Mouse (Mus musculus) embryonic facial prominence, embryonic 14.5 days (tissue): ENCODE data around the gene Cfap69. TPM values are rescaled to one million over a fixed set of nuclear protein-coding genes. Genes with fewer than 3 reads are reported as not detected.

Experiments
- ATAC-seq: fragments of 200-750 bp; cut with Nextera tagmentation; 2 replicates; pipeline ENCODE4 v1.8.0; 2017; ENCODE audit warnings: low read depth, moderate number of reproducible peaks, moderate TSS enrichment
- DNase-seq: peaks from one replicate; pipeline ENCODE4 v3.0.0-alpha.2; 2015; ENCODE audit warnings: low spot score
- H3K27ac ChIP-seq: fragments of 300-500 bp; sonication (generic); replicated peaks from 2 replicates; pipeline ENCODE4 v1.5.1; 2014; ENCODE audit warnings: low read depth, mild to moderate bottlenecking, low read length, moderate library complexity
- H3K27me3 ChIP-seq: fragments of 300-500 bp; sonication (generic); replicated peaks from 2 replicates; pipeline ENCODE4 v1.6.1; 2014; ENCODE audit warnings: low read length; ENCODE audit not compliant: control insufficient read depth, insufficient read depth
- H3K36me3 ChIP-seq: fragments of 300-500 bp; sonication (generic); 2 replicates; pipeline ENCODE4 v1.6.1; 2014; ENCODE audit warnings: low read length, mixed read lengths; ENCODE audit not compliant: control insufficient read depth, insufficient read depth
- H3K4me1 ChIP-seq: fragments of 300-500 bp; sonication (generic); 2 replicates; pipeline ENCODE4 v1.6.1; 2014; ENCODE audit warnings: antibody characterized with exemption, low read length; ENCODE audit not compliant: control insufficient read depth, insufficient read depth
- H3K4me2 ChIP-seq: fragments of 300-500 bp; sonication (generic); 2 replicates; pipeline ENCODE4 v1.6.1; 2014; ENCODE audit warnings: low read depth, mild to moderate bottlenecking, low read length, moderate library complexity, mixed read lengths
- H3K4me3 ChIP-seq: fragments of 300-500 bp; sonication (generic); 2 replicates; pipeline ENCODE4 v1.5.1; 2014; ENCODE audit warnings: low read depth, mild to moderate bottlenecking, low read length
- H3K9ac ChIP-seq: fragments of 300-500 bp; sonication (generic); 2 replicates; pipeline ENCODE4 v1.6.1; 2014; ENCODE audit warnings: low read depth, mild to moderate bottlenecking, low read length, moderate library complexity, mixed read lengths
- H3K9me3 ChIP-seq: fragments of 300-500 bp; sonication (generic); 2 replicates; pipeline ENCODE4 v1.6.1; 2016; ENCODE audit warnings: low read length; ENCODE audit not compliant: control insufficient read depth
- WGBS: fragments of 180-500 bp; shearing (Covaris S2); extraction: QIAGEN DNeasy Blood & Tissue Kit; methylation state at CpG from one replicate; pipeline ENCODE4 v1.1.7; 2014; 5-methylcytosine and 5-hydroxymethylcytosine counted together
- polyA plus RNA-seq: library from polyadenylated mRNA; unstranded; fragments of >200 nt; fragmentation: Nextera tagmentation; extraction: Ambion mirVana; gene quantifications from 2 replicates; pipeline ENCODE4 v1.2.1, GENCODE M21; 2014

The Cfap69 gene
- polyA plus RNA-seq, 1 experiment from 2014 or later: 3.3 TPM

GRCm38 (mm10) chr5:5668920-5669319 lies 4.9 kb upstream of the Cfap69 start:
- H3K9ac ChIP-seq: 0 out of 2 replicates have a peak overlapping the region, but pooled peaks have one; percentile 5
- DNase-seq: no peak
- no peak overlapping the region for H3K27ac ChIP-seq
- ATAC-seq: no peak
- H3K36me3 ChIP-seq: no peaks in the 10 kb centered on the region
- WGBS: 66% methylated on average over 7 of the region's 7 CpGs
- H3K9me3 ChIP-seq: no peaks in the 10 kb centered on the region
- peaks cover 4% of the 10 kb centered on the region; the same call in 1 of the 2 replicates for H3K4me1 ChIP-seq
- H3K4me2 ChIP-seq: no peak overlapping the region
- no peaks in the 10 kb centered on the region for H3K27me3 ChIP-seq
- H3K4me3 ChIP-seq: no peak overlapping the region

- Histone ChIP-seq H3K9me3 (no peaks in the 10 kb centered on the region), H3K9ac (peak overlapping the region; percentile 70), H3K4me1 (peaks cover 4% of the 10 kb centered on the region; the same call in 1 of the 2 replicates), H3K27me3 (no peaks in the 10 kb centered on the region; the same call in 1 of the 2 replicates), H3K36me3 (no peaks in the 10 kb centered on the region), H3K4me2 (peak overlapping the region; percentile 97), H3K4me3 (peak overlapping the region; percentile 75), H3K27ac (no peak overlapping the region)
- ATAC-seq (0 out of 2 replicates have a peak, but pooled peaks have one; percentile 9), DNase-seq (no peak)
- WGBS: 44% methylated on average over 6 of the region's 6 CpGs
Measured at GRCm38 (mm10) chr5:5664371-5664926, 410 bp upstream of the Cfap69 start.

- ATAC-seq (peak; percentile 35; the same call in 1 of the 2 replicates), DNase-seq (peak; percentile 22)
- no peaks in the 10 kb centered on the region for H3K9me3 ChIP-seq
- no peak overlapping the region; the same call in 1 of the 2 replicates for H3K9ac ChIP-seq
- no peaks in the 10 kb centered on the region; the same call in 1 of the 2 replicates for H3K27me3 ChIP-seq
- peak overlapping the region; percentile 97 for H3K4me2 ChIP-seq
- H3K36me3 ChIP-seq: no peaks in the 10 kb centered on the region
- peaks cover 4% of the 10 kb centered on the region; the same call in 1 of the 2 replicates for H3K4me1 ChIP-seq
- H3K27ac ChIP-seq: no peak overlapping the region
- H3K4me3 ChIP-seq: no peak overlapping the region
- 40% methylated on average over 6 of the region's 6 CpGs for WGBS
Measured at GRCm38 (mm10) chr5:5663057-5663456, 982 bp downstream of the Cfap69 start.

- DNase-seq (no peak), ATAC-seq (no peak)
- H3K27me3 ChIP-seq: no peaks in the 10 kb centered on the region; the same call in 1 of the 2 replicates
- H3K4me3 ChIP-seq: no peak overlapping the region
- H3K27ac ChIP-seq: no peak overlapping the region
- H3K4me1 ChIP-seq: no peaks in the 10 kb centered on the region
- H3K4me2 ChIP-seq: no peak overlapping the region
- 37% methylated on average over 2 of the region's 2 CpGs for WGBS
- H3K36me3 ChIP-seq: no peaks in the 10 kb centered on the region
- no peaks in the 10 kb centered on the region for H3K9me3 ChIP-seq
- H3K9ac ChIP-seq: no peak overlapping the region
Measured at GRCm38 (mm10) chr5:5658680-5659079, 5.4 kb downstream of the Cfap69 start.

- no peaks in the 10 kb centered on the region for H3K4me1 ChIP-seq
- 71% methylated on average over 2 of the region's 2 CpGs for WGBS
- no peak overlapping the region for H3K4me3 ChIP-seq
- no peak overlapping the region for H3K4me2 ChIP-seq
- no peak overlapping the region for H3K9ac ChIP-seq
- H3K36me3 ChIP-seq: no peaks in the 10 kb centered on the region
- H3K27ac ChIP-seq: no peak overlapping the region
- DNase-seq (no peak), ATAC-seq (no peak)
- no peaks in the 10 kb centered on the region; the same call in 1 of the 2 replicates for H3K27me3 ChIP-seq
- H3K9me3 ChIP-seq: no peaks in the 10 kb centered on the region
Measured at GRCm38 (mm10) chr5:5657932-5658331, 6.1 kb downstream of the Cfap69 start.

- H3K4me1 ChIP-seq: no peaks in the 10 kb centered on the region
- H3K9ac ChIP-seq: no peak overlapping the region
- WGBS: 58% methylated on average over 6 of the region's 6 CpGs
- H3K36me3 ChIP-seq: no peaks in the 10 kb centered on the region
- H3K27me3 ChIP-seq: no peaks in the 10 kb centered on the region
- peak; percentile 51 for DNase-seq
- 0 out of 2 replicates have a peak, but pooled peaks have one; percentile 37 for ATAC-seq
- H3K9me3 ChIP-seq: no peaks in the 10 kb centered on the region
- no peak overlapping the region for H3K4me3 ChIP-seq
- no peak overlapping the region for H3K27ac ChIP-seq
- H3K4me2 ChIP-seq: no peak overlapping the region
Measured at GRCm38 (mm10) chr5:5648817-5649569, 15.0 kb downstream of the Cfap69 start.

GRCm38 (mm10) chr5:5646173-5646572 lies 17.9 kb downstream of the Cfap69 start:
- Histone ChIP-seq H3K27me3 (no peaks in the 10 kb centered on the region), H3K36me3 (no peaks in the 10 kb centered on the region), H3K9me3 (no peaks in the 10 kb centered on the region), H3K4me1 (no peaks in the 10 kb centered on the region), H3K27ac (no peak overlapping the region), H3K4me3 (no peak overlapping the region), H3K4me2 (no peak overlapping the region), H3K9ac (no peak overlapping the region)
- WGBS: 8% methylated on average over 1 of the region's 1 CpGs
- ATAC-seq: no peak
- DNase-seq: peak; percentile 67

- DNase-seq: no peak
- no peak overlapping the region for H3K27ac ChIP-seq
- no peaks in the 10 kb centered on the region for H3K4me1 ChIP-seq
- H3K27me3 ChIP-seq: no peaks in the 10 kb centered on the region
- no peak overlapping the region for H3K4me3 ChIP-seq
- no peaks in the 10 kb centered on the region for H3K9me3 ChIP-seq
- no peak overlapping the region for H3K9ac ChIP-seq
- no peak overlapping the region for H3K4me2 ChIP-seq
- 50% methylated on average over 2 of the region's 2 CpGs for WGBS
- no peaks in the 10 kb centered on the region for H3K36me3 ChIP-seq
- no peak for ATAC-seq
Measured at GRCm38 (mm10) chr5:5638496-5638895, 25.5 kb downstream of the Cfap69 start.
